Mouse (Mus musculus) G1E-ER4 (cell line): Measurements from ENCODE around the gene LTO1. TPM values are rescaled to one million over a fixed set of nuclear protein-coding genes. Genes with fewer than 3 reads are reported as not detected.

Experiments
- GATA1 ChIP-seq: IDR thresholded peaks from one replicate; pipeline ENCODE4 v1.8.0; 2012; ENCODE audit warnings: low read length, inconsistent platforms
- polyA plus RNA-seq: library from polyadenylated mRNA; stranded (reverse); fragments of >175 nt; gene quantifications from 2 replicates; pipeline ENCODE4 v1.2.3, GENCODE M21; 2012

LTO1 gene
- polyA plus RNA-seq, 1 experiment, result 35.2 TPM

DNA sequence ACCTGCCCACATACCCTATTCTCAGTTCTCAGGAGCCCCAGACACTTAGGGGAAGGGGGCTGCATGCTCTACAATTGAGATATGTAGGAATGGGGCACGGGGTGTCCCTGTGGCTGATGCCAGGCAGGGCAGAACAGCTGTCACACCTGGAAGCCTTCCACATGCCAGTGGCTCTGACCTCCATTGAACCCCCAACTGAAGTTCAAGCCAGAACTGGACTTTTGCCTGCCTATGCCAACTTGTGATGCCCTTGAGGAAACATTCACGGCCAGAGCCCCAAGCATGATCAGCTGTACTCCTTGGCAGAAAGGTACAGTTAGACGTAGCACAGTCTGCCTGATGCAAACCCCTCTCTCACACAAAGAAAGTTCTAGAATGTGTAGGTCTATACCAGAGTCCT lies 18.4 kb downstream of the LTO1 start:
- no peak for TF ChIP-seq GATA1

DNA sequence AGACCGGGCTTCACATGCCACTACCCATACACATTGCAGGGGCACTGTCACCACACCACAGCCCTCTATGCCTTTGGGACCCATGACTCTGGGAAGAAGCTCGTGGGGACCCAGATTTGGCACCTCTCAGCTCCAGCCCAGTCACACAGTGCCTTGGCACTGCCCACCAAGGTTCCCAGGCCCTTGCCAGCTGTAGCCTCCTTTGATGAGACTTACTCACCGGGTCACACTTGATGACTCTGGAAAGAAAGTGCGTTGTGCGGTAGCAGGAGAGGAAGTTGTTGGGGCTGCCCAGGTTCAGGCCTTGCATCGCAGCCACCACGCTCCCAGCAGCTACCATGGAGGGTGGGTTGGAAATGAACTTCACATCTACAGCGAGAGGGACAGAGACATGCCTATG lies 18.9 kb downstream of the LTO1 start:
- no peak for TF ChIP-seq GATA1

DNA sequence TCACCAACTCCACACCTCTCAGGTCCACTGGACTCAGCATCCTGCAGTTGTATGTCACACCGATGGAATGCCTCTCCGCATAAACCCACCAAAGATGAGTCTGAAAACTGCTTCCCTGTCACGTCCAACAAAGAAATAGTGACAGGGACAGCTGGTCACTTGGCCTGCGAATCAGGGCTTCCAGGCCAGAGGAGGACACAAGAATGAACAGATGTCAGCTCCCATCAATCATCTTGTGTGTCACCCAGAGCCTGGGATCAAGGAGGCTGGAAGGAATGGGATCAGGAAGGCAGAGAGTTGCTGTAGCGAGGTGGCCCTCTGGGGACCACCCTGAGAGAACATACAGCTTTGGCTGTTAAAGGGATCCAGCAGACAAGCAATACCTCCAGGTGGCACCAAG lies 20.0 kb downstream of the LTO1 start:
- TF ChIP-seq GATA1, result no peak

DNA sequence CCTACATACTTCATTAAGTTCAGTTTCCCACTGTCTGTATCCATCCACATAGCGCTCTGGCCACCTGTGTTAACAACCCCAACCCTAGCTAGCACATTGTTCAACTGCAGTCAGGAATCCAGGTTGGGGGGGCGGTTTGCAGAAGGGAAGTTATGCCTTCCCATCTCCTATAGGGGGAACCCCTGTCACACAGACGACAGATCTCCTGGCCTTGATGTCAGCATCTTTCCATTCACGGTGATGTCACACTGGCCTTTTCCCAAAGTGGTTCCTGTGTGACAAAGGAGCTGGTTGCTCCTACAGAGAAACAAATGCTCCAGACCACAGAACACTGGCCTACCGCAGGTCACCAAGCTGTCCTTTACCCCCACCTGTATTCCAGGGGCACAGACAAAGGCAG lies 20.7 kb downstream of the LTO1 start:
- no peak for TF ChIP-seq GATA1

DNA sequence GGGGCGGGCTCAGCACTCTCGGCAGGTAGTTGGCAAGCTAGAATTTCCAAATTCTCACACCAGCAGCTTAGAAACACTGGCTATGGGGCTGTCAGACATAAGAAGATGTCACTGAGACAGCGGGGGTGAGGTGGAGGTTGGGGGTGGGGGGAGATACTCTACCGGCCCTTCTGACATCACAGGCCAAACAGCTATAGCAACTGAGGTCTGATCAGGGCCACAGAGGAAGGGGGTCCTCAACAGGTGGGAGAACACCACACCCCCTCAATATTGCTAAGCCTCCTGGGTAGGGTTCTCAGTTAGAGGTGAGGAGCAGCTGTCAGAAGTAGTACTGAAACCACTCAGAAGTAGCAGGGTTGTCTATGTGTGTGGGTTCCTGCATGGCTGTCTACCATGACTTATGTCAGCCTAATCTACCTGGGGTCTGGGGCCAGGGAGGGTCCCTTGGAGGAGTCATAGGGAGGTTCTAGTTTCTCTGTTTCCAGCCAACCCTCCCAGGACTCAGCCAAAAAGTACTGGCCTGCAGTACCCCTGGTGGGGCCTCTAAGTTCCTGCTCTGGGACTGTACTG lies 21.5 kb downstream of the LTO1 start:
- no peak for TF ChIP-seq GATA1

DNA sequence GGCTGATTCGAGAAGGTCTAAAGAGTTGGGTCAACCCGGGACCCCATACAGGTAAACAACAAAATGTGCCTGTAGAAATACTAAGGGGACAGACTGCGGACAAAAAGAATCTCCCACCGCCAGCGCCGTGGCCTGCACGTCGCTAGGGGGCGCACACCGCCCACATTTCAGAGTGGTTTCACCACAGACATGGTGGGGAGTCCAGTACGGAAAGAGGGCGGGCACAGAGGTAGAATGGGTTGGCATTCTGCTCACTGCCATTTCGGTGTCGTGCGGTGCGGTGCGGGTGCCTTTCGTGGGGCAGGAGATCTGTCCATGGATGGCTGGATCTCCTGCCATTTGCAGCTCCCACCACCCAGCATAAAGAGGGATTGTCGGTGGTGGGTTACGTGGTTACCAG lies 22.6 kb downstream of the LTO1 start:
- TF ChIP-seq GATA1, result no peak

DNA sequence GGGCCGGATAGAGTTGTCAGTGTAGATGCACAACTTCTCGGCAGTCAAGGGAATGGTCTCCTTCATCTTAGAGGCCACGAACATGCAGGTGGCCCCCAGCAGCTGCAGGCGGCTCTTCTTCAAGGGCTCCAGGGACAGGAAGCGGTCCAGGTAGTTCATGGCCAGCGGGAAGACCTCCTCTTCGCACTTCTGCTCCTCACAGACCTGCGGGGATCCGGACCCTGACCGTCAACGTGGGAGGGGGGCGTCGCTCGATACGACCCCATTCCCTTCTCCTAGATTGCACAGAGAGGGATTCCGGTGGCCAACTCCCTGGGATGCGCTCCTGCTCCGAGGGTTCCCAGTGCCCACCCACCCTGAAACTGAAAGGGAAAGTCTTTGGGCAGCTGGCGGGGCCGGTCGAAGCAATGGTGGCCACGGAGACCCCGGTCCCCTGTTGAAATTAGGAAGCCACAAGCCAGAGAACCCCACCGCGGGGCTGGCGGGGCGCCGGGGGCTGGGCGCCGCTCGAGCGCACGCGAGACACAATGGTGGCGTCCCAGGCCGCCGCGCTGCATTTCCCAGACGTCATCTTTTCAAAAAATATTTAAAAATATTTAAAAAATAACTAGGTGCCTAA lies 23.1 kb downstream of the LTO1 start:
- no peak for TF ChIP-seq GATA1

DNA sequence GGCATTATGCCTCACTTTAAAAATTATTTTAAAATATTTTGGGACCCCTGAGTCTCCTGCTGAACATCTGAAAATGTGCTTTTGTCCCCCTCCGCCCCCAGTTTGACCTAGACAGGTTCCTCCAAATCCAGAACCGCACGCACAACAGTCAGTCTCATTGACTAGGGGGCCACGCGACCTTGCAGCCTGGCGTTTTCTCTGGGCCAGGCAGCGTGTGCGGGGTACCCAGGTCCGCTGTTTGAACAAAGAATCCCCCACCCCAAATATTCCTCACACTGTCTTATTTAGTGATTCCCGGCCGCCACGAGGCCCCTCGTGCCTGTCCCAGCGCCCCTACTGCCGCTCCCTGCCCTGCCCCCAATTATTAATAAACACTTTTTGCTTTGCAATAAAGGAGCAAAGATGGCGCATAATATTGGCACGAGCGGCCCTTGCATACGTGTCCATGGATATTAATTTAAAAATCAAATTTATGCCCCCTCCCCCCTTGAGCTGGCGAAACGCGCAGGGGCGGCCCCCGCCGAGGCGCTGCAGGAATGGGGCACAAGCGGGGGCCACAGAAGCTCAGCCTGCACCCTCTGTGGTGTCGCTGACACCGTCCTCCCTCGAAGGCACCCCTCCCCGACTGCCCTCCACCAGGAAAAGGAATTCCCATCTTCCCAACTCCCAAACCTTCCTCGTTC lies 23.9 kb downstream of the LTO1 start:
- no peak for TF ChIP-seq GATA1

DNA sequence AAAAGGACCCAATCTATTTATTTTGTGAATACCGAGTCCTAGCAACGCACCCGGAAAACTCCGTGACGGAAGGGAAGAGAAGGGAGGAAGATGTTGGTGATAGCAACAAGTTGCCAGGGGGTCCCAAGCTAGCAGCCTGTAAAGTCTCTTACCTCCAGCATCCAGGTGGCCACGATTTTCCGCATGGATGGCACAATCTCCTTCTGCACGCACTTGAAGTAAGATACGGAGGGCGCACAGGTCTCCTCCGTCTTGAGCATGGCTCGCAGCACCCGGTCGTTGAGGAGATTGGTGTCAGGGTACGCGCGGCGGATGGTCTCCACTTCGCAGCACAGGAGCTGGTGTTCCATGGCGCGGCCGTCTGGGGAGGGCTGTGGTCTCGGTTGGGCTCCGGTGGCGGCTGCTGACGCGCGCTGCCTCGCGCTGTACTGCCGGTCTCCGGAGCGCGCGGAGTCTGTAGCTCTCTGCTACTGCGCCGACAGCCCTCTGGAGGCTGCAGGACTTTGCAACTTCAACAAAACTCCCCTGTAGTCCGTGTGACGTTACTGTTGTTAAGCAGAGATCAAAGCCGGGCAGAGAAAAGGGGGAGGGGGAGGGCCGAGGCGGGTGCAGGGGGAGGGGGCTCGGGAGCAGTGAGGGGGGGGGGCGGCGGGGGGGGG lies 24.6 kb downstream of the LTO1 start, which contains the start of gene Ccnd1:
Gene Ccnd1, minus strand, starts transcription at position 582 of the 659 bp plus-strand sequence.
- no peak for TF ChIP-seq GATA1

DNA sequence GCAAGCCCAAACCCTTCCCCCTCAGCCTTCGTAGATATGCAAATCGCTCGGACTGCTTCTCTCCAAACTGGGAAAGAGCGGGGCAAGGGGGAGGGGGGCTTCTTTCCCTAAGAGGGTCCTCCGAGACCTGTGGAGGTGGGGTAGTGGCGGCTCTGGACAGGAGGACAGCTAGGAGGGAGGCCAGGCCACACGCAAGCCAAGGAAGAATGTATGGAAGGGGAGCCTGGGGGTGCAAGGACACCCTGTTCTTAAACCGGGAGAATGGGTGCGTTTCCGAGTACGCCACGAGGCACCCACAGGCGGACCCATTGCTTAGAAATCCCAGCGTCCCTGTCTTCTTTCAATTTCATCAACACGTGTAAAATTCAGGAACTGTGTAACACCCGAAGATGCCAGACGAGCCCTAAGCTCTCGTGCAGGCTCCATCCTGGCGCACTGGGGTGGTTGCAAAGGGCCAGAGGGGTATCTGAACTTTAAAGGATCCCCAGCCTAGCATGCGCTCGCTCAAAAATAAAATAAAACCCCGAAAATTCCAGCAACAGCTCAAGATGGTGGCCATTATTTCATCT lies 25.2 kb downstream of the LTO1 start:
- no peak for TF ChIP-seq GATA1

DNA sequence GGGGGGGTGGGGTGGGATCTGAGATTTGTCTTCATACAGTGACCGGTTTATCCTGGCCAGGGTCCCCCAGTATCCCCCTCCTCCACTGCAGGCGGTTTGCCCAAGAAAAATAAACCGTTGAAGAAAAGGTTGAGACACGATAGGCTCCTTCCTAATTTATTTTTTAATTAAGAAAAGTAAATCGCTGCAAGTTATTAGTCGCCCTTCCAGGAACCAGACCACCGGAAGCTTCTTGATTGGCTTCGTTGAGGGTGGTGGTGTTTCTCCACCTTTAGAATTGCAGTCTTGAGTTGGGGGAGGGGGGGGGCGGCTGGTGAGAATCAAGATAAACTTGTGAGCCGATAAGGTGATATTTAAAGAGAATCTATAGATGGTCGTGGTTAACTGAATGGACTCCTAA lies 25.7 kb downstream of the LTO1 start:
- TF ChIP-seq GATA1, result no peak

DNA sequence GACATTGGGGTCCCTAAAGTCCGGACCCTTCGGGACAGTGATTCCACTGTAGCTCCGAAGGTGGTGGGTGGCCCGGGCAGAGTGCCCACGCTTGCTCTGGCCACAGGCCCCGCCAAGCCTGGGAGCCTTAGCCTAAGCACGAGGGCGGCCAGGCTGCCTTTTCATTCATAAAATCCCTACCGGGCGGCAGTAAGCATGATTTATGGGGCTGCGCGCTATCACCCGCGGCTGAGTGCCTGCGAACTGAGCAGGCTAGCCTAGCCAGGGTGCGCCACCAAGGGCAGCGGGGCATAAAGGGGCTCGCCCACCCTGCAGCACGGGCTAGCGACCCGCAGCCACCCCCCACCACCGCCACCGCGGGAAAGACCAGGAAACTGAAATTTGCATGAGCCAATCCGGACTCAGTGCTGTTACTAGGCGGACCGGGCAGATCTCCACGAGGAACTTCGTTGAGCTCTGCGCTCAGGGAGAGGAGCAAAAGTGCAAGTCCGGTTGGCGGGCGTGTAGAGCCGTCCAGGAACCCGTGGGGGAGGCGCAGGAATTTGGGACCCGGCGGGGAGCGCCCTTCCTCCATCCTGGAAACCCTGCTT lies 26.4 kb downstream of the LTO1 start:
- TF ChIP-seq GATA1, result no peak

DNA sequence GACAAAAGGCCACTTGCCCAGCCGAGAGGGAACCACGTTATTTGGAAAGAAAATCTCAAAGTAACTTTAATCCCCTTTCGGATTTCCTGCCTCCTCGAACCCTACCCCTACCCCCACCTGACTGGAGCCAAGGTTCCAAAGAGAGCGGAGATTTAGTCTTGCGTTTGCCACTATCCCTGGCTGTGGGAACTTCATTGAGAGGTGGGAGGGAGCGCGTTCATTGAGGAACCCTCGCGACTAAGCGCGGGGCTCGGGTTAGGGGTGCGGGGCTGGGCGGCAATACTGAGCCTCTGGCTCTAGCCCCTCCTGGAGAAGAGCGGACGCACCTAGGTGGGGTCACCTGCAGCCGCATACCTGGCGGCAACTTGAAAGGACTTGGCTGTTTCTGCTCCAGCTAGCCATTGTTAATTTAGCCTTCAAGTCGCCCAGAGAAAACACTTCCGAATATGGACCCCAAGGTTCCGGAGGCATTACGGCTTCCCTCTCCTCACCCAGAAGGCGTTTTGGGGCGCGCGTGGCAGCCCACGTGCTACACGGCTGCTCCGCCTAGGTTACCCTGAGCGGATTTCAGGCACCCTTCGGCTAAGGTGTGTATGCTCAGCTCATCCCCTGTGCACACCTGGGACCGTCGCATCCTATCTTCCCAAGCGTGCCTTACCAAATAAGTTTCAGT lies 27.3 kb downstream of the LTO1 start:
- TF ChIP-seq GATA1, result no peak

DNA sequence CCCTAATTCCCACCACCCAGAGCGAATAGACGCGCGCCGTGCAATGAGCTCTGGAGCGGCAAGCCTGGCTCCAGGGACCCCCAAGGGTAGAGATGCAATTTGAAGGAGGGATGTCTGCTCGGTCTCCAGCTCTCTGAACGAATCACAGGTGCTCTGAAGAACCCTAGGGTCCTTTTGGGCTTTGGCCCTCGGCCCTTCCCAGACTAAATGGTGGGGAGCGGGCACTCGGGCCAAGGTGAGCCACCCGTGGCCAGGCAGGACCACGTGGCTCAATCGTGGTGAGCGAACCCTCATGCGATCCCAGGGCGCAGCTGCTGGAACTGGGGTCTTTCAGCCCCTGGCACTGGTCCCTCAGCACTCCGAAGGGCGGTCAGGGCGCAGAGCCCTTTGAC lies 27.8 kb downstream of the LTO1 start:
- no peak for TF ChIP-seq GATA1

DNA sequence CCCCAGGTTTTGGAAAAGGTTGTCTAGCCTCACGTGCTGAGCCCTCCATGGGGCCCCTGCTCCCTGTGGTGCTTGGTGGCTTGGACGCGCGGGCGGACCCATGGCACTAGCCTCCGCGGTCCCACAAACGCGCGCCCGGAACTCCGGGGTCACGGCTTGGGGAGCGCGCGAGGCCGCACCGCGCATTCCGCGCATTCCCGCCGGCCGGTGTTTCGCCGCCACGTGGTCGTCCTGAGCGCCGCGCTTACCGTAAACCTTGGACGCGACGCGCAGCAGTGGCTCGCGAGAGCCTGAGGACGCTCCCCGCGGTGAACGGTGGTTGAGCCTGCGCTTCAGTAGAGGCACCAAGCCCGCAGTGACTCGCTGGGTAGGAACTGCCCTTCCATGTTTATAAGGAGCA lies 28.4 kb downstream of the LTO1 start:
- no peak for TF ChIP-seq GATA1
